Mouse (Mus musculus) stomach, postnatal 0 days (tissue): ENCODE results near the gene Tmem45a.

Source experiments
- CTCF ChIP-seq: IDR thresholded peaks from 2 replicates; pipeline ENCODE4 v1.5.1; 2016; ENCODE audit warnings: antibody characterized with exemption, low read depth, mild to moderate bottlenecking, moderate library complexity
- EP300 ChIP-seq: optimal IDR thresholded peaks from 2 replicates; pipeline ENCODE3; 2016; ENCODE audit warnings: antibody characterized with exemption

- TF ChIP-seq CTCF (no peak), EP300 (no peak)
Observed at GRCm38 (mm10) chr16:56917230-56917629, 31.3 kb upstream of the Tmem45a start.
